Mouse (Mus musculus) kidney, adult 8-10 months (tissue): ENCODE data around the gene Eml4.

Experiments used
- DNase-seq, 2 experiments: peaks; one replicate each; pipeline ENCODE4 v3.0.0; 2022

Eml4 gene

GRCm38 (mm10) chr17:83350379-83351091 is at the start of gene Eml4:
Eml4 (plus strand) TSS chr17:83350931.
- DNase-seq: peak; percentile 92 to 94

DNA sequence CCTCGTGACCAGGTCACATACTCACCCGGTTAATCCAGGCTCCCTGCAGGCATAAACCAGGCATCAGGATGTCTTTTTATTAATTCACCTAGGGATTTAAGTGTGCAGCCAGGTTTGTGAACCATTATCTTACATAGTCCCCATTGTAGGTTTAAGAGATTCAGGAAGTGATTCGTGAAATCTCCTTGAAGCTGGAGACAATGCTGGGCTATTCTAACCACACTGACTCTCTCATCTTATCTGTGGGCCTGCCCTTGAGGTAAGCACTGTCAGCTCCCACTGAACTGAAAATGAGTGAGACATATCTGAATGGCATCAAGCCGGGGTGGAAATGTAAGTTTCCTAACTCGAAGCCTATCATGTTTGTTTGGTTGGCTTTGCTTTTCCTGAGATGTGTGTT is 49.3 kb upstream of the Eml4 start:
- no peak for DNase-seq

- DNase-seq: no peak
Observed at GRCm38 (mm10) chr17:83304089-83304822, 46.5 kb upstream of the Eml4 start.

- DNase-seq: no peak
Observed at GRCm38 (mm10) chr17:83306964-83307640, 43.6 kb upstream of the Eml4 start.

DNA sequence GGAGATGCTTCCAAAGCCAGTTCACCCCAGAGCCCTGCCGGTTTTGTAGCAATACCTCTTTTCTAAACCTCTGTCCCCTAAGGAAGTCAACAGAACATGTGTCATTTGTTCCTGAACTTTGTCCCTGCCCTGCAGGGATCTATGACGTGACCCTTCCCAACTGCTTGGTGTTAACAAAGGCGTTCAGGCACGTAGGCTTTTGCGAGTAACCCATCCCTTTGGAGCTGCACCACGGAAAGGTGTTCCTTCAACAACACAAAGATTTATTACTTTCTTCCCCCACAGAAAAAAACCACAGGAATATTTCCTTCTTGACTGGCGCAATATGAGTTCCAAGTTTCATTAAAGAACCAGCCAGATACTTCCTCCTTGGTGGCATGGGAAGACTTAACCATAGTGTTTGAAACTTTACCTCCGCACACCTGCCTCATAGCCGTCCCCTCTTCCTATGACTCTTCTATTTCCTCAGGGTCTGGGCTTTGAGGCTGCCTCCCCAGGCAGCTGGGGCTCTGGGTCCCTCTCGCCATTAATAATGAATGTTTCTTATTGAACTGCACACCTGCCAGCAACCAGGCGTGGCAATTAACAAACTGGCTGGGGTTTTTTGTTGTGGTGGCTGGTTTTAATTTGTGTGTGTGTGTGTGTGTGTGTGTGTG is 43.0 kb upstream of the Eml4 start:
- no peak for DNase-seq

- DNase-seq: no peak
Observed at GRCm38 (mm10) chr17:83308451-83308850, 42.3 kb upstream of the Eml4 start.

GRCm38 (mm10) chr17:83309243-83309642 is 41.5 kb upstream of the Eml4 start:
- no peak for DNase-seq

DNA sequence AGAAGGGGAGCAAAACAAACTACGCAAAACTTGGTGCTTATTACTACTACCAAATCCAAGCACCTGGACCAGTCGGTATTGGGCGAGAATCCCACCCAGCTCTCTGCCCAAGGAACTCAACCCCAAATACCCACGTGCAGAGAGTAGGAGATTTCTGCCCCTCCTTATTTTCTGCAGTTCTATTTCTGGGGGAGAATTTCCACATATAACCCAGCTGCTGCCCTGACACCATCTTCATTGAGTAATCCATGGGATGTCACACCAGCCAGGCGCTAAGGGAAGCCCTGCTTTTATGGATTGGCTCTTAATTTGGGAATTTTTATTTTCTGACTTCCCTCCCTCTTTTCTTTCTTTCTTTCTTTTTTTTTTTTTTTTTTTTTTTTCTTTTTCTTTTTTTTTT is 38.9 kb upstream of the Eml4 start:
- no peak for DNase-seq

- DNase-seq: peak; percentile 24 to 49
Observed at GRCm38 (mm10) chr17:83312244-83312918, 38.4 kb upstream of the Eml4 start.

GRCm38 (mm10) chr17:83313046-83313689 is 37.6 kb upstream of the Eml4 start:
- no peak for DNase-seq

DNA sequence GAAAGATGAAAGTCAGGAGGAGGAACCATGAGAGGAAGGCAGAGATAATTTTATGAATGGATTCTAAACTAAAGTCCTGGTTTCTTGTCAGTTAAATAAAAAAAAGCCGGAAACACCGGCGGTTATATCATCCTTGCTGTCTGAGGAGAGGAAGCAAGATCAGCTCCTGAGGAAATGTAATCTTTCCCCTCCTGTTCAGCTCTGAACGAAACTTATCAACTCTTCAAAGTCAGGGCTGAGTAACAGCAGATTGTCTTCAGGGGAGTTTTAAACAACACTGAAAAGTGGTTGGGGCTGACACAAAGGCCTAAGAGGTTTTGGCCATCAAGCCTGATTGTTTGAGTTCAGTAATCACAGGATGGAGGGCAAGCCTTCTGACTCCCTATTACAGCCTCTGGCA is 35.3 kb upstream of the Eml4 start:
- no peak for DNase-seq

GRCm38 (mm10) chr17:83322621-83323335 is 28.0 kb upstream of the Eml4 start:
- peak in 1 of 2 experiments; percentile 28 for DNase-seq

GRCm38 (mm10) chr17:83323410-83324268 is 27.1 kb upstream of the Eml4 start:
- DNase-seq: peak in 1 of 2 experiments; percentile 11

DNA sequence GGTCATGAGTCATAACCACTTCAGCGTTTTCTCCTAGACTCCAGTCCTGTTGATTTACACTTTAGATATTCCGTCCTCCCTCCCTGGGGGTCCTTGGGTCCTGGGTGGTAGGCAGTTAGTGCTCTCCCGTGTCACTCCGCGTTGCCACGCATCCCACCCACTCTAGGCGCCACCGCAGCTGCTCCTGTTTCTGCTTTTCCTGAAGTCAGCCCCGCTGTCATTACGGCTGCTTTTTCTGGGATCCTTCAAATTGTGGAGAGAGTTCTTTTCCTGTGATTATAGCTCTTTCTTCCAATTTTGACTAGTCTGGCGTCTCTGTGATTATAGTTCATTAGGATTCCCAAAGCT is 26.5 kb upstream of the Eml4 start:
- no peak for DNase-seq

DNA sequence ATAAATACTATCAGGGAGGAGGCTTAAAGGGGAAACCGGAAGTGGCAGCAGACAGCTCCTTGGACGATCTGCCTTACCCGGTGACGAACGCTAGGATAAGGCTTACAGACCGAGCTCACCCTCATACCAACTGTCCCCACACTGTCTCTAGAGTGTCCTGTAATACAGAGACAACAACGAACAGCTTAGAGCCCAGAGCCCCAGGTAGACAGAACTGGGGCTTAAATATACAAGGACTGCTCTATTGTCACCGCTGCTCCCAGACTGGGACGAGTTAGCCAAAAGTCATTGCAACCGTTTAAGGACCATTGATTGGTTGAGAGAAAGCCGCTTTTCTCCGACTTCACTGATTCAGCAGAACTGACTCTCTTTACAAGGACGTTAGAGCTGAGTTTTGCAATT is 15.5 kb upstream of the Eml4 start:
- DNase-seq: no peak

DNA sequence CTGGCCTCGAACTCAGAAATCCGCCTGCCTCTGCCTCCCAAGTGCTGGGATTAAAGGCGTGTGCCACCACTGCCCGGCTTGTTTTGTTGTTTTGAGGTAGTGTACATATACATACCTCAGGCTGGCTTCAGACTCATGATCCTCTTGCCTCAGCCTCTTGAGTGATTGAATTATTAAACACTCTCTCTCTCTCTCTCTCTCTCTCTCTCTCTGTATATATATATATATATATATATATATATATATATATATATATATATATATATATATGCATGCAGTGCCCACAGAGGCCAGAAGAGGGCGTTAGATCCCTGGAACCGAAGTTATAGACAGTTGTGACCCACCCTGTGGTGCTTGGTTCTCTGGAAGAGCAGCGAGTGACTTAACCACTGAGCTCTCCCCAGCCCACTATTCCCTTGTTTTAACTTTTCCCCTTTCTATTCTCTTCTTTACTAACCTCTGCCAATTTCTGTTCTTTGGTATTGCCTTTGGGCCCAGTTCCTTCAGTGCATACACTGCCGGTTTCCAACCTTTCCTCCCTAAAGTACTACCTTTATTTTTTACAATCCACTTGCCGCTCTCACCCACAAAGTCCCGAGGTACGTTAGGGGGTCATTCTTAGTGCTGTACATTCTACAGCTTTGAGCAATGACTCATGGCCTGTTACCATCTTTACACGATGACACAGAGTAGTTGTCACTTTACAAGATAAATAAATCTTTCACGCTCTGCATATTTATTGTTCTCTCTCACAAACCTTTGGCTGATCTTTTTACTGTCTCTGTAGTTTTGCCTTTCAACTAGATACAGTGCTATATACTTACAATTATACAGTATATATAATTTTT is 13.5 kb upstream of the Eml4 start:
- no peak for DNase-seq

DNA sequence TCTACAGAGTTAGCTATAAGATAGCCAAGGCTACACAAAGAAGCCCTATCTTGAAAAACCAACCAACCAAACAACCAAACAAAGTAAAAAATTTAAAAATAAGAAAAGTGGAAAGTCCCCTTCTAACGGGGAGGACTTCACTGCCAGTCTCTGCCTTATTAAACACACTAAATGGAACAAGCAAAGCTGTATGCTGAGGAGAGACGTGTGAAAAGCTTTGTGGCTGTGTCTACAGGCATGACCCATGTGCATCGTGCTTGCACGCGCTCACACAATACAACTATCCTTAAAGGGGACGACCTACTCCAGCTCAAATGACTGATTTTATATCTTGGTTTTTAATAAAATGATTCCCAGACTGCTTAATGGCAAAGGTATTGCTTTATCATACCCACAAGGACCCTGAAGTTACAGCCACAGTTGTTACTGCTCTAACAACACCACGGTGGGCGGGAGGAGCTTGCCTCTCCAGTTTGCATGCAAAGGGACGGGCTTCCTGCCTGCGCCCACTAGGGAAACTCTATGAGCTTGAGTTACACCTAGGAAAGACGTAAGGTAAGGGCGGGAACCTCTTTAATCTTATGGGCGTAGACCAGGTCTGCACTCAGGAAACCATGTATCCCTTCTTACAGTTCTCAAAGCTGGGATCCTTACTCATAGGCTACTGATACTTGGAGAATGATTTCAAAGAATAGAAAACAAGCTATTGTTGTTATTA is 11.2 kb upstream of the Eml4 start:
- DNase-seq: no peak

DNA sequence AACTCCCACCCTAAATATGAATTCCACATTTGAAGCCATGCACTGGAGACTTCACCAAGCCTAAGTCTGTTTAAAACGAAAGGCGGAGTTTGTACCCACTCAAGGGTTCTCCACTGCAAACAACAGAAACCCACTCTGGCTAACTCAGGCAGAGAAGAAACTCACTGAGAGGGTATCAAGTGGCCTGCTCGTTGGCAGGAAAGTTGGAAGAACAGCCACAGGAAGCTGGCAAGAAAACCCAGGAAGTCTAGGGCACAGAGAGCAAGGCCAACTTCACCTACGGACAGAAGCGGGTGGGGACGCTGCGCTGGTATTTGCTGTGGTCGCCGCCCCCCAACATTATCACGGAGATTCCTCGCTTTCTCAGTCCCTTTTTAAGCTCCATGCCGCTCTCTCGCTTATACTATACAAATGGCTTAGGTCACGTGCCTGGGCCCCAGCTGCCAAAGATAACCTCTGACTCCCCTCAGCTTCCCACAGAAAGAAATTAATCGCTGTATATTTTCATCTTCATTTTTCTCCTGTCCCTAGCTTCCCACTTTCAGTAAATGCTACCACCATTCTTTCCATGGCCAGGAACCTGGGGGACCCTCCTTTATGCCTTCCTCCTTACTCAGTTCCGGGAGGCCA is 9.7 kb upstream of the Eml4 start:
- no peak for DNase-seq
